Mouse (Mus musculus): ENCODE data around the gene Esp24.
"Not testable (repeated sequence)": the region's sequence is repeated elsewhere in the genome, so short reads cannot be mapped to it uniquely, and the experiment has no call there.

Esp24 gene

GRCm38 (mm10) chr17:39036395-39036794 is at the start of gene Esp24:
TSS of gene Esp24 (plus strand) at chr17:39036695.
- DNase-seq (ENCODE audit: inconsistent ontology term) = not testable (repeated sequence)

- DNase-seq (ENCODE audit: inconsistent ontology term) = no peak
These were observed 26.6 kb upstream of the Esp24 start for GRCm38 (mm10) chr17:39009846-39010245.

- no peak for DNase-seq (ENCODE audit: inconsistent ontology term)
These were observed 25.5 kb upstream of the Esp24 start for GRCm38 (mm10) chr17:39010675-39011638.

- no peak for DNase-seq (ENCODE audit: inconsistent ontology term)
These were observed 19.3 kb upstream of the Esp24 start for GRCm38 (mm10) chr17:39017184-39017583.

- DNase-seq (ENCODE audit: inconsistent ontology term) = no peak
These were observed 6.7 kb downstream of the Esp24 start, which contains the start of gene Gm21903 for GRCm38 (mm10) chr17:39043241-39043640. TSS of gene Gm21903 (minus strand) at chr17:39043341.

GRCm38 (mm10) chr17:39063641-39064040 is 27.1 kb downstream of the Esp24 start:
- DNase-seq (ENCODE audit: inconsistent ontology term) = no peak

GRCm38 (mm10) chr17:39076937-39077336 is 40.4 kb downstream of the Esp24 start, which contains the start of gene Esp23:
TSS of gene Esp23 (minus strand) at chr17:39077037.
- DNase-seq (ENCODE audit: inconsistent ontology term) = no peak
